Mouse (Mus musculus) T-cell, adult 2 months (primary cell): Measurements from ENCODE around the gene Kif3a.

Experiments
- DNase-seq: peaks from one replicate; pipeline ENCODE4 v3.0.0; 2022; ENCODE audit warnings: low spot score

Kif3a gene

GRCm38 (mm10) chr11:53616748-53617558 lies 49.8 kb downstream of the Kif3a start:
- no peak for DNase-seq

GRCm38 (mm10) chr11:53617562-53618109 lies 50.5 kb downstream of the Kif3a start:
- no peak for DNase-seq

- DNase-seq: no peak
These were observed 51.5 kb downstream of the Kif3a start, which contains the start of gene Il4 for GRCm38 (mm10) chr11:53618619-53619198. Gene Il4, minus strand, starts transcription at chr11:53618669.

GRCm38 (mm10) chr11:53619428-53619827 lies 52.2 kb downstream of the Kif3a start:
- no peak for DNase-seq

- DNase-seq: no peak
These were observed 52.9 kb downstream of the Kif3a start for GRCm38 (mm10) chr11:53620094-53620493.

- DNase-seq: no peak
These were observed 54.6 kb downstream of the Kif3a start for GRCm38 (mm10) chr11:53621582-53622439.

- no peak for DNase-seq
These were observed 55.2 kb downstream of the Kif3a start for GRCm38 (mm10) chr11:53622440-53622806.

GRCm38 (mm10) chr11:53623573-53623972 lies 56.4 kb downstream of the Kif3a start:
- no peak for DNase-seq

- DNase-seq: no peak
These were observed 56.9 kb downstream of the Kif3a start for GRCm38 (mm10) chr11:53624124-53624523.

GRCm38 (mm10) chr11:53626802-53627373 lies 59.7 kb downstream of the Kif3a start:
- no peak for DNase-seq

- DNase-seq: peak; percentile 60
These were observed 60.7 kb downstream of the Kif3a start for GRCm38 (mm10) chr11:53627859-53628258.

GRCm38 (mm10) chr11:53632122-53632733 lies 65.0 kb downstream of the Kif3a start:
- DNase-seq: no peak

- DNase-seq: no peak
These were observed 66.5 kb downstream of the Kif3a start for GRCm38 (mm10) chr11:53633644-53634043.

- DNase-seq: no peak
These were observed 67.4 kb downstream of the Kif3a start, which contains the start of gene Il13 for GRCm38 (mm10) chr11:53634556-53634955. Gene Il13, minus strand, starts transcription at chr11:53634702.

GRCm38 (mm10) chr11:53635590-53636182 lies 68.5 kb downstream of the Kif3a start:
- DNase-seq: no peak

GRCm38 (mm10) chr11:53636183-53636646 lies 69.0 kb downstream of the Kif3a start:
- no peak for DNase-seq

- DNase-seq: no peak
These were observed 70.0 kb downstream of the Kif3a start for GRCm38 (mm10) chr11:53637046-53637802.

- DNase-seq: no peak
These were observed 70.7 kb downstream of the Kif3a start for GRCm38 (mm10) chr11:53637803-53638260.

GRCm38 (mm10) chr11:53642744-53643279 lies 75.6 kb downstream of the Kif3a start:
- no peak for DNase-seq

GRCm38 (mm10) chr11:53644017-53644416 lies 76.8 kb downstream of the Kif3a start:
- DNase-seq: no peak
